Mouse (Mus musculus): Measurements from ENCODE around the gene Nsrp1.

DNA sequence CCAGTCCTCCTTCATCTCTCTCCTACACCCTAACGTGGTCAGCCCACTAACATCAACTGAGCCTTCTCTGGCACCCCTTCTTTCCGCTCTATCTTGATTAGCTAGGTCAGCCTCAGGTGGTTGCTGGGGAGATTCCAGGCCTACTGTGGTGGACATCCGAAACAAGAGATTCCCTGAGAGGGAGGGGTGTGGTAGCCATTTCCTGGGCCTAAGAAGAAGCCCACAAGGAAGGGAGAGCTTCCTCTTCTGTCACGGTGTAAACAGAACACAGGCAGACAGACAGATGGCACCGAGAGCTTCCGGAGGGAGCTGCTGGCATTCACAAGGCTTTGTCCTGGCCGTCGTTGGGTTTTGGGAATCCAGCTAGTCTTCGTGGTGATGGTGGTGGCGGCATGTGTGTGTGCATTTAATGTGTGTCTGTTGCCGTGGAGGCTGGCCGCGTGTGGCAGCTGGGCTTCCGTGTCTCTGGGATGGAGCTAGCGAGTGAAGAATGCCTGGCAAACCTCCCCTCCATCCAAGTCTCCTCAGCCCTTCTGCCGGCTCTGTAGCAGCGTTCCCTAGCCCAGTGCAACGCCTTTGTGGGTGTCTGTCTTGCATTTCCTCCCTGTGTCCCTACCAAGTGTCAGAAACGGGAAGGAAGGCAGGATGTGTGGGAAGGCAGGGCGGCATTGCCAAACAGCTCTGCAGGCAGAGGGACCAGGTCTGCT lies 82.1 kb downstream of the Nsrp1 start:
- TF ChIP-seq CTCF (IDR thresholded peaks at IDR 0.05; ENCODE audit: extremely low read depth, insufficient read depth, insufficient read length, insufficient replicate concordance) (no peak), POLR2A (IDR thresholded peaks at IDR 0.05; ENCODE audit: low read depth, low read length) (no peak)
